Mouse (Mus musculus) thymus, adult 2 months (tissue): Measurements from ENCODE around the gene Slc22a14. TPM values are rescaled to one million over a fixed set of nuclear protein-coding genes. Genes with fewer than 3 reads are reported as not detected.

Experiments
- DNase-seq: peaks from one replicate; pipeline ENCODE4 v3.0.0; 2021
- H3K27ac ChIP-seq: fragments of 200-500 bp; 2 replicates; pipeline ENCODE4 v1.5.1; 2012; ENCODE audit warnings: low read length, control low read depth; ENCODE audit not compliant: control insufficient read depth, insufficient read depth
- H3K27me3 ChIP-seq: fragments of 200-500 bp; 2 replicates; pipeline ENCODE4 v1.6.1; 2012; ENCODE audit warnings: mild to moderate bottlenecking, low read length, moderate library complexity, mixed read lengths; ENCODE audit not compliant: control insufficient read depth, insufficient read depth
- H3K36me3 ChIP-seq: fragments of 200-500 bp; 2 replicates; pipeline ENCODE4 v1.6.1; 2012; ENCODE audit warnings: mild to moderate bottlenecking, low read length, moderate library complexity; ENCODE audit not compliant: control insufficient read depth, insufficient read depth
- H3K4me1 ChIP-seq: fragments of 200-500 bp; replicated peaks from 2 replicates; pipeline ENCODE4 v1.6.1; 2012; ENCODE audit warnings: low read length; ENCODE audit not compliant: control insufficient read depth, insufficient read depth
- H3K4me3 ChIP-seq: fragments of 200-500 bp; 2 replicates; pipeline ENCODE4 v1.5.1; 2012; ENCODE audit warnings: mild to moderate bottlenecking, low read length, control low read depth, moderate library complexity; ENCODE audit not compliant: control insufficient read depth, insufficient read depth
- CTCF ChIP-seq: fragments of 200-500 bp; IDR thresholded peaks from 2 replicates; pipeline ENCODE4 v1.5.1; 2012; ENCODE audit warnings: mild to moderate bottlenecking, control low read depth, low read length, moderate library complexity, borderline replicate concordance; ENCODE audit not compliant: control insufficient read depth, poor library complexity, insufficient read depth; ENCODE audit errors: extremely low read depth
- POLR2A ChIP-seq: fragments of 200-500 bp; IDR thresholded peaks from 2 replicates; pipeline ENCODE4 v1.6.1; 2012; ENCODE audit warnings: mild to moderate bottlenecking, low read length, control low read depth, moderate library complexity; ENCODE audit not compliant: control insufficient read depth, poor library complexity, insufficient read depth; ENCODE audit errors: extremely low read depth
- WGBS: fragments of 180-500 bp; shearing (Covaris S2); methylation state at CpG from one replicate; pipeline ENCODE4 v1.1.7; 2018; 5-methylcytosine and 5-hydroxymethylcytosine counted together
- polyA plus RNA-seq: library from polyadenylated mRNA; depleted of rRNA; stranded (reverse); fragments of >200 nt; gene quantifications from 2 replicates; pipeline ENCODE4 v1.2.3, GENCODE M21; 2012

Slc22a14 gene
- polyA plus RNA-seq, 1 experiment: 0.16 TPM

- TF ChIP-seq CTCF (no peak), POLR2A (no peak)
- DNase-seq: peak; percentile 8
- Histone ChIP-seq H3K4me3 (no peak overlapping the region), H3K27me3 (no peaks in the 10 kb centered on the region), H3K4me1 (peaks cover 6% of the 10 kb centered on the region; the same call in 1 of the 2 replicates), H3K27ac (no peak overlapping the region), H3K36me3 (peaks cover 14% of the 10 kb centered on the region)
- 11% methylated on average over 5 of the region's 5 CpGs for WGBS
These were observed 117.4 kb downstream of the Slc22a14 start for GRCm38 (mm10) chr9:119247996-119248395.

DNA sequence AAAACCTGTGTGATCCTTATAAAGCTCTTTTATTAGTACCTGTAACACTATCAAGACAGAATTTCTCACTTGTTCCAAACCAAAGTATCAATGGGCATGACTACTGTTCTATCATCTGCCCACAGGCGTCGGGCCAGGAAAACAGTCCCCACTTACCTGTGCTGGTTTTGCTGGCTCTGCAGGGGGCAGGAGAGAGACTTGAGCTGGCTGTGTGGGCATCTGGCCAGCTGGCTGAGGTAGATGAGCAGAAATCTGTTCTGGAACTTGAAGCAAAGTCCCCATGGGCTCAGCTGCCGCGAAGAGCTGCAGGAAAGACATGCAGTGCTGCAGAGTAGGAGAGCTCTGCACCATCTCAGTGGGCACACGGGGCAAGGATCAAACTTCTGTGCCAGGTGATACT is 118.5 kb downstream of the Slc22a14 start:
- Histone ChIP-seq H3K4me3 (no peak overlapping the region), H3K27ac (no peak overlapping the region), H3K27me3 (no peaks in the 10 kb centered on the region), H3K4me1 (peaks cover 6% of the 10 kb centered on the region; the same call in 1 of the 2 replicates), H3K36me3 (peaks cover 14% of the 10 kb centered on the region)
- DNase-seq: no peak
- TF ChIP-seq CTCF (no peak), POLR2A (no peak)
- WGBS: 79% methylated on average over 5 of the region's 5 CpGs

- H3K36me3 ChIP-seq: peaks cover 25% of the 10 kb centered on the region
- WGBS: 95% methylated on average over 3 of the region's 3 CpGs
- no peak overlapping the region for H3K4me3 ChIP-seq
- no peak for TF ChIP-seq CTCF
- no peak for TF ChIP-seq POLR2A
- no peak overlapping the region for H3K27ac ChIP-seq
- H3K4me1 ChIP-seq: peaks cover 6% of the 10 kb centered on the region; the same call in 1 of the 2 replicates
- H3K27me3 ChIP-seq: no peaks in the 10 kb centered on the region
- no peak for DNase-seq
These were observed 121.4 kb downstream of the Slc22a14 start for GRCm38 (mm10) chr9:119243981-119244380.

DNA sequence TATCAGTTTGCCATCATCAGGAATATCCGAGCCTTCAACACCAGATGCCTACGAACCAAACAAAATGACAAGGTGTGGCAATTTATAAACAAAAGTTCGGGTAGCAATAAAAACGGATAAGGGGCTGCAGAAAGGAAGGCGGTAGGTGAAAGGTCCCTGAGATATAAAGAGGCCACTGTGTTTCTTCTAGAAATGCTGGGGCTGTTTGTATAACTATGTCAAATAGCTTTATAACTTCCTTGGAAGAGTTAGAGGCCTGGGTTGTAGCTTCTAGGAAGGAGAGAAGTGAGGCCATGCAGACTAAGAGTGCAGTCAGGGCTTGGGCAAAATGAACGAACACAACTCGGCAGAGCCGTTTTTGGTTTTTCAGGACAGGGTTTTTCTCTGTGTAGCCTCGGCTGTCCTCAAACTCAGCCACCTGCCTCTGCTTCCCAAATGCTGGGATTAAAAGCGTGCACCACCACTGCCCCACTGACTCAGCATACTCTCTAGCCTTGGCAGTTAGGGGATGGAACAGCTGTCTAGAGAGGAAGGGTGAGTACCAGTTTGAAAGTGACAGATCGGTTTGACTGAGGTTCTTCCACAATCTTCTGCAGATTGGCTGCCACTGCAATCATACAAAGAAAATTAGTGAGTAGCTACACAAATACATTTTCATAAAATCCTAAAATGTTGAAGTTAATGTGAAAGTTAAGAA is 124.0 kb downstream of the Slc22a14 start:
- Histone ChIP-seq H3K4me1 (no peaks in the 10 kb centered on the region), H3K4me3 (no peak overlapping the region), H3K27me3 (no peaks in the 10 kb centered on the region), H3K27ac (no peak overlapping the region), H3K36me3 (peaks cover 25% of the 10 kb centered on the region)
- DNase-seq: no peak
- WGBS: 95% methylated on average over 11 of the region's 11 CpGs
- TF ChIP-seq POLR2A (no peak), CTCF (no peak)

- no peaks in the 10 kb centered on the region for H3K4me1 ChIP-seq
- WGBS: 98% methylated on average over 10 of the region's 10 CpGs
- no peak overlapping the region for H3K4me3 ChIP-seq
- H3K27me3 ChIP-seq: no peaks in the 10 kb centered on the region
- no peak for TF ChIP-seq CTCF
- no peak for TF ChIP-seq POLR2A
- H3K27ac ChIP-seq: no peak overlapping the region
- DNase-seq: no peak
- peaks cover 22% of the 10 kb centered on the region for H3K36me3 ChIP-seq
These were observed 124.9 kb downstream of the Slc22a14 start for GRCm38 (mm10) chr9:119240286-119240997.

GRCm38 (mm10) chr9:119239274-119239673 is 126.1 kb downstream of the Slc22a14 start:
- Histone ChIP-seq H3K36me3 (peaks cover 18% of the 10 kb centered on the region), H3K4me3 (no peak overlapping the region), H3K4me1 (no peaks in the 10 kb centered on the region), H3K27me3 (no peaks in the 10 kb centered on the region), H3K27ac (no peak overlapping the region)
- no peak for TF ChIP-seq CTCF
- no peak for TF ChIP-seq POLR2A
- 97% methylated on average over 3 of the region's 3 CpGs for WGBS
- DNase-seq: no peak
